Mouse (Mus musculus): ENCODE data around the gene Chp1.
"Not testable (repeated sequence)": the region's sequence is repeated elsewhere in the genome, so short reads cannot be mapped to it uniquely, and the experiment has no call there.

Gene Chp1

DNA sequence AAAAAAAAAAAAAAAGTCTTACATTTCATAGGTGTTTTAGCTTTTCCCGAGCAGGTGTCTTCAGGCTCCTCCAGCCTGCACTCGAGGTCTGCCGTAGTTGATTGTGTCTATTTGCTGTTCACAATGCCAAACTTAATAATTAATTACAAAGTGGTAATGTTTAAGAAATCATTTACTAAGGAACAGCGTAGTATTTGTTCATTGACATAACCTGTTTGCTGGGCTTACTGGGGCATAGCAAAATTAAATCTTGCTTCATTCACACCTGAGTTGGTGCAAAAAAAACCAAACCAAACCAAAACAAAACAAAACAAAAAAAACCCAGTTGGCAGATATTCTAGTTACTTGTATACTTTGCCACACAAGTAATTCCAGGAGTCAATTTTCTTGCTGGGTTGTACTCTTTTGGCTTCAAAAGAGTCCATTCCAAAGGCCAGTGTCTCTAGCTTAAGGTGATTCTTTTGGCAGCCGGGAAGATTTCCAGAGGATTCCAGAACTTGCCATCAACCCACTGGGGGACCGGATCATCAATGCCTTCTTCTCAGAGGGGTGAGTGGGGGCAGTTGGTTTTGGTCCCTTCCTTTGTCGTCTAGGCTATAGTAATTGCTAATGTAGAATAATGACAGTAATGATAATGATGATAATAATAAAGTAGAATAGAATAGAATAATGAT, 18.8 kb downstream of the Chp1 start:
- DNase-seq: no peak

DNA sequence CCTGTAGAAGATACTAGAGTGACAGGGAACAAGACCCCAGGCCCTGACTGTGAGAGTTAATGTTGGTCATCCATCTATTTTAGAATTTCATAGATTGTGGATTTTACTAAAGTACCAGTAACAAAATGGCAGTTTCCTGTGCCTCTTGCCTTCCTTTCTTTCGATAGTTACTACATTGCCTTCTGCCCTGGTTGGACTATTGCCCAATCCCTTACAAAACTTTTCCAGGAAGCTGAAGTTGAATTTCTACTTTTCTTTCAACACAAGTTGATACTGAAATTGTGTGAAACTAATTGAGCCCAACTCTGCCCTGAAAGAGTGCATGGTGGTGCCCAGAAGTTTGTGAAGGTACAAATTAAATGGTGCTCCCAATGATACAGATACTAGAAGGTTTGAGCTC, 25.0 kb downstream of the Chp1 start:
- DNase-seq: no peak

DNA sequence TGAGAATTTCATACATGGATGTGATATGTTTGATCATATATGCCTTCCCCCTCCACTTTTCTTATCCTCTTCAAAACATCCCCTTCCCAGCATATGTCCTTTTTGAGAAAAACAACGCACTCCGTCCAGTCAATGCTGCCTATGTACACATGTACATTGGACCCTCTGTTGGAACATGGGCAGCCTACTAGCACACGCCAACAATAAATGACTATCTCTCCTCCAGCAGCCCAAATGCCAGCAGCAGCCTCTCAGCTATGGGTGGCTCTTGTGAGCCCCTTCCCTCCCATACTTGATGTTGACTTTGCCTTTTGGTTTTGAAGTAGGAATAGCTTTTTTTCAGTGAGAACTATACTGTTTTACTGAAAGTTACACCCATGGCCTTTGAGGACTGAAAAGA, 34.1 kb downstream of the Chp1 start:
- no peak for DNase-seq

- DNase-seq: no peak
Measured at GRCm38 (mm10) chr2:119583439-119583838, 35.9 kb downstream of the Chp1 start.

GRCm38 (mm10) chr2:119584282-119584681, 36.8 kb downstream of the Chp1 start:
- no peak for DNase-seq

GRCm38 (mm10) chr2:119587383-119587782, 39.9 kb downstream of the Chp1 start:
- DNase-seq: peak; percentile 37 to 66

DNA sequence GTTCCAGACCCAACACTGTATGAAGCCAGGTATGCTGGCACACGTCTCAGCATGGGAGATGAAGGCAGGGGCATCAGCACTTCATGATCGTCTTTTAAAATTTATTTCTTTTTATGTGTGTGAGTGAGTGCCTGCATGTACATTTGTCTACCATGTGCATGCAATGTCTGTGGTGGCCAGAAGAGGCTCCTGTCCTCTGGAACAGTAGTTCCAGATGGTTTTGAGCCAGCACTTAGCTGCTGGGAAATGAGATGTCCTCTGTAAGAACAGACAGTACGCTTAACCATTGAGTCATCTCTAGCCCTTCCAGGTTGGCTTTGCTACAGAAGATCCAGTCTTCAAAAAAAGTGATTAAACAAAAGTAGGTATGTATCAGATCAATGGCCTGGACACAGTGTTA, 43.8 kb downstream of the Chp1 start:
- peak in 1 of 2 experiments; percentile 12 for DNase-seq

DNA sequence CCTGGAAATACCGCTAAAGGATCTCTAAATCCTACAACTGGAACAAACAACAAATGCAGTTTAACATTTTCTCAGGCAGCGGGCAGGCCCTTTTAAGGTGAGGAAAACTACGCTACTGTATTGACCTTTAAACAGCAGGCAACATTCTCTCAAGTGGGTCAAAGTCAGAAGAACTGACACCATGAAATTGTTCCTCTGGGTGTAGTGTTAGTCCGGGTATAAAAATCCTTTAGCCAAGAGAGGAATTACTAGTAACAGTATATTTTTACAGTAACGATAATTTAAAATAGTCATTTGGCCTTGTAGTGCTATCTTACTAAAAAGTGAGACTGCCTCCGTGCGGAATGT, 46.2 kb downstream of the Chp1 start:
- no peak for DNase-seq

DNA sequence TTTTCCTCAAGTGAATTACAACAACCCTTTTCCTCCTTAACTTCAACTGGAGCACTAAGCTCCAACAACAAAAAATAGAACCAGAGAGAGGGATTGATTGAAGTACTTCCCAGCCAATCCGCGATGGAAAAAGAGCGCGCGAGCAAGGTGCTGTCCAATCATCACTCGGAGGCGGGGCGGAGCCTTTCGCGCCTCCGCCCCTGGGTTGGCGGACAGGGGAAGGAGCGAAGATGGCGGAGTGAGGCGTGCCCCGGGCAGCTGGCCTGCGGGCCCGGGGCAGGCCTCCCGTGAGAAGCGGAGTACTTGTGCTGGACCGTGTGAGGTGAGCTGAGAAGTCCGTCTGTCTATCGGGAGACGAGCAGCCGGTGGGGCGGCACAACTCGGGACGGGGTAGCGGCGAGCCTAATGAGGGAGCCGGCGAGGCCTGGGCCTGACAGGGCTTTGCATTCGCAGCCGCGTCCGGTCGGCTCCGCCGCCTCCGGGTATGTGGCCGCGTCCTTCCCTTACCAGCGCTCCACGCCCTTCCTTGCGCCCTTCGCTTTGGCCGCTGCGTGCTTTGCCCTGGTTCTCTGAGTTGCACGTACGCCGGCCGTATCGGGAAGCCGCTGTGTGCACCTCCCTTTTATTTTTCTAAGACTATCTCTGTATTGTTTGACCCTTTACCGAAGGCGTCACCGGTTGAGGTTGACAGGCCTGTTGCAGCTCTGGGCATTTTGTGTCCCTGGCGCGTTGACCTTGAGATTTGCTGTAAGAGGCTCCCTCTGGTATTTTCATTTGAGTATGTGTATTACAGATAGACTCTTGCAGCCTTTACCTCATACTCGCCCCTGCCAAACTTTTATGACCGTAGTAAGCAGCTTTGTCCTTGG, 46.9 kb downstream of the Chp1 start:
- DNase-seq: peak; percentile 99

DNA sequence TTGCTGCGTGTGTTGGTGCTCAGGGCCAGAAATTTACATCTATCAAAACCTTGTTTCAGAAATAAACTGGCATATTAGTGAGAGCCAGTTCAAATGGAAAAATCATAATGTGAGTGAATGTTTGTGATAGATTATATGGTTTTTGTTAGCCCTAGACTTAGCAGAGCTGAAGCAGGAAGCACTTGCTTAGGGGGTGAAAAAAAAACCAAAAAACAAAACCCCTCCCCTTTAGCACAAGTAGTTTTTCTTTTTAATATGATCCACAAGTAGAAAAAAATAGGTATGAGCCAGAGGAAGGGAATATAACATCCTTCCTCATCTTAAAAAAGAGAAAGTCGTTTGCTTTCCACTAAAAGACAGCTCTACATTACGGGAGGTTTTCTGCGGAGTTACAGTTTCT, 47.8 kb downstream of the Chp1 start:
- DNase-seq: no peak

GRCm38 (mm10) chr2:119596781-119597330, 49.4 kb downstream of the Chp1 start:
- no peak for DNase-seq

- DNase-seq: no peak
Measured at GRCm38 (mm10) chr2:119601027-119601426, 53.5 kb downstream of the Chp1 start.

- peak; percentile 22 to 29 for DNase-seq
Measured at GRCm38 (mm10) chr2:119601575-119601974, 54.1 kb downstream of the Chp1 start.

- DNase-seq: no peak
Measured at GRCm38 (mm10) chr2:119602488-119602887, 55.0 kb downstream of the Chp1 start.

DNA sequence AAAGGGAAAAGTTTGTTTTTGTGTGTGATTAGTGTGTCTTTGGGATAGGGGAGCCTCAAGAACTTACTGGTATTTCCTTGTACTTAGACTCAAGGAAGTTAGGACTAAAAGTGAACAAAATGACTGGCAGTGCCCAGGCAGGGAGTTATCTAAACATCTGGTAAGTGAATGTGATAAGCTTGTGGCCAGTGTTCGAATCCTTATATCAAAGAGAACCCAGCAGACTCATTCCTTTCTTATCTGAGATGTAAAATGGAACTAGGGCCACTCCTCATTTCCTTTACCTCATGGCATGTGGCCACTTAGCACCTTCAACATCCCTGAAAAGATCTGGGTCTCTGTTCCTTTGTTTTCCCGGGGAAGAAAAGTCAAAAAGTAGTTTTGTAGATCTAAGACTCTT, 56.4 kb downstream of the Chp1 start:
- no peak for DNase-seq

DNA sequence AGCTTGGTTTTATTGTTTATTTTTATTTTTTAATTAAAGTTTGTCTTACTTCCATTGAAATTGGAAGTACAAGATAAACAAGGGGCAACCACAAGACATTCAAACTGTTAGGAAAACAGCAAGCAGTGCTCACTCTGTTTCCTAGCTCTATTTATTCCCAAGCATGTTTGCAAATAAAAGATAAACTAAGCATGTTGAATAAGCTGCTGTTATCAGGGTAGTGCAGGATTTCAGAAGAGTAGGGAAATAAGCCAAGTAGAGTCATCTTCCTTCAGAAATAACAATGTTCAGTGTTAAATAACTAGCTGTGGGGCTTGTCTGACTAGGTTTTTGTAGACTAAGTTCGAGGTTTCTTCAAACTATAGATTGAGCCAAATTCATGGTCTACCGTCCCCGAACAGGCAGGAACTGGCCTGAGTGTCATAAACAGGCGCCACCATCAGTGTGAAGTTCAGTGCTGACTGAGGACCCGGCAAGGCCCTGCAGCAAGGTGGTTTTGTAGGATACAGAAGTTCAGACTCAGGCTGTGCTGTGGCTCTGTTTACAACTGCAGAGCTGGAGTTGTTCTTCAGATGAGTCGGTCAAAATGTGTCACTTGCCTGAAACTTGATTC, 58.0 kb downstream of the Chp1 start:
- no peak for DNase-seq

DNA sequence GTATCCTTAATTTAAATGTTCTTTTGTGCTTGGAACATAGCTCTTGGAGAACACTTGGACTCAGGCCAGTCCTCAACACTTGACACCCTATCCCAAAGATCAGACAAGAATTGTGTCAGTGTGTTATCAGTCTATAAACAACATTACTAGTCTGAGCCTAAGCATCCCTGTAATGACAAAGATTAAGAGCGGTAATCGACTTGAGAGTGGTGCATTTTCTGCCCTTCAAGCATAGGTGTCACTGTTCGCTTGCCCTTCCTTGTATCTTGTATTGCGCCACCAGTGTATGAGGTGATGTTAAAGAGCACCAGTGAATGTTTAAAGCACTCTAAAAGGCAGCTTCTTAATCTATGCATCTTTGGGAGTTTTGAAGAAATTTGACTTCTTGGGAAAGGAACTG, 59.5 kb downstream of the Chp1 start:
- no peak for DNase-seq

- DNase-seq: no peak
Measured at GRCm38 (mm10) chr2:119617841-119618198, 70.3 kb downstream of the Chp1 start.

- peak; percentile 93 to 95 for DNase-seq
Measured at GRCm38 (mm10) chr2:119618199-119618982, 70.9 kb downstream of the Chp1 start, which contains the start of the genes Nusap1 and Oip5. Nusap1 (plus strand) TSS chr2:119618298. Oip5 (minus strand) TSS chr2:119618469.

GRCm38 (mm10) chr2:119619002-119619401, 71.5 kb downstream of the Chp1 start:
- DNase-seq: not testable (repeated sequence)

DNA sequence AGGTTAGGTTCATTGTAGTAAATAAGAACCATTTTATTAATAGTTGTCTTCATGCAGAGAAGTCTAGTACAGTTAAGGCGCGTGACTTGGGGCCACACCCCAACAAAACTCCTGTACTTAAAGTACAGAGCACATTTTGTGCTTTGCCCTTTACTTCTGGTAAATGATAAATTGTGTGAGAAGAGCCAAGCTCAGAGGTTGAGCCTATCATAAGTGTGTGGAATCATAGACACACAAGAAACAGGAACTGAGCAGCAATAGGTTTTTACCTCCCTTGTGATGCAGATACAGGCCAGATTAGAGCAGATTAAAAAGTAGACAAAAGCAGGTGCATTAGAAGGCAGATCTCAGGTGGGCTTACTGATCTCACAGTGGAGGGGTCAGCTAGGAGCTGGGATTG, 73.8 kb downstream of the Chp1 start:
- no peak for DNase-seq
